Mouse (Mus musculus): Measurements from ENCODE around the gene Brd4.
"Not testable (repeated sequence)": the region's sequence is repeated elsewhere in the genome, so short reads cannot be mapped to it uniquely, and the experiment has no call there.

The Brd4 gene

DNA sequence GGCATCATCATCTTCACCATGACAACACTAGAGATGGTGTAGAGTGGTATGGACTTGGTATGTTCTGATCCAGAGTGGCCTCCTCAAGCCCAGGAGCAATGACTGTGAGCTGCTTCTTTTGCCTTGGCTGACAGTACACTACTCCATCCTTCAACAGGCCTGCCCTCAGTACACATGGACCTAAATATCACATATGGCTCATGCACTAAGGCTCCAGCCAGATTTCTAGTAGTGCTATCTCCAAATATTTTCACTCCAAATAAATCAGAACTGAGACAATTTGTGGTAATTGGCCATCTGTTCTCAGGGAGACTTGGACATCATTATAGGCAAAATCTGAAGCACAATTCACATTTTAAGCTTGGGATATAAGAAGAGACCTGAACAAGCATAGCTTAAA lies 51.3 kb downstream of the Brd4 start:
- no peak for DNase-seq (ENCODE audit: low read depth, low spot score)

DNA sequence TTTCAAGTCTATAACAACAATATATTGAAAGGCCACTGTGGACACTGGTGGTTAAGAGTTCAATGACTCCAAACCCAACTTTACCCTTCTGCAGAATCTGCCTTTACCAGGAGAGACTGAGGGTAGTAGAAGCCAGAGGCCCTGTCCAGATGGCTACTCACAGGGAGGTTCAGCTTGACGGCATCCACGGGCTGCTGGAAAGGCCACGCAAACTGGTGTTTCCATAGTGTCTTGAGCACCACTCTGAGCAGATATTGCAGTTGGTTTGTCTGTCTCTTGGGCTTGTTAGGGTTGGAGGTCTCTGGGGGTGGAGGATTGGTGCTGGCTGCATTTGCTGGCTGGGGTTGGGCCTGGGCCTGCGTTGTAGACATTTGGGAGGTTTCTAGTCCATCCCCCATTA lies 55.3 kb downstream of the Brd4 start:
- DNase-seq (ENCODE audit: low read depth, low spot score): no peak

DNA sequence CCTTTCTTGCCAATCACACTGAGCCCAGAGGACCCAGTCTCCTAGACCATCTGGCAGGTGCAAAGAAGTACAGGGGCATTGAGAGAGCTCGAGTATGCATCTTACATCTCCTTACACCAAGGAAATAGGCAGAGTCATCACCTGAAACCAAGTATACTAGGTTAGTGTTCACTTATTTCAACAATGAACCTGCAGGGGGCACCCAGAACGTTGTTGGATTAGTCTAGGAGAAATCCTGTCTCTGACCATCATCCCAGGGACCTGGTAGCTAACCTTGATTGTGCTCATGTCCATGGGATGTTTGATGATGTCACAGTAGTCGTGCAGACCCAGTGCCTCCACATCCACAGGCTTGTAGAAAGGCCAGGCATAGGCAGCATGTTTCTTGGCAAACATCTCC lies 63.6 kb downstream of the Brd4 start:
- no peak for DNase-seq (ENCODE audit: low read depth, low spot score)

DNA sequence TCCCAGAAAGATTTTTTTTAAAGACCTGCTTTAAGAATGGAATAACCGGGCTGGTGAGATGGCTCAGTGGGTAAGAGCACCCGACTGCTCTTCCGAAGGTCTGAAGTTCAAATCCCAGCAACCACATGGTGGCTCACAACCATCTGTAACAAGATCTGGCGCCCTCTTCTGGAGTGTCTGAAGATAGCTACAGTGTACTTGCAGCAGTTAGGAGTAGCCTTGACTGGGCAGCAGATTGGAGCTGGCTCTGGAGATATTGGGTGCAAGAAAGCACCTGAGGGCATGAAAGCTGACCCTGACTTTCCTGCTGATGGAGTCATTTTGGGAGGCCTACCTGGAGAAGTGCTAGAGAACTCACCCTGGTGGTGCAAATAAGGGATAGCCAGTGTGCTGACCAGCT lies 68.9 kb downstream of the Brd4 start:
- not testable (repeated sequence) for DNase-seq (ENCODE audit: low read depth, low spot score)

DNA sequence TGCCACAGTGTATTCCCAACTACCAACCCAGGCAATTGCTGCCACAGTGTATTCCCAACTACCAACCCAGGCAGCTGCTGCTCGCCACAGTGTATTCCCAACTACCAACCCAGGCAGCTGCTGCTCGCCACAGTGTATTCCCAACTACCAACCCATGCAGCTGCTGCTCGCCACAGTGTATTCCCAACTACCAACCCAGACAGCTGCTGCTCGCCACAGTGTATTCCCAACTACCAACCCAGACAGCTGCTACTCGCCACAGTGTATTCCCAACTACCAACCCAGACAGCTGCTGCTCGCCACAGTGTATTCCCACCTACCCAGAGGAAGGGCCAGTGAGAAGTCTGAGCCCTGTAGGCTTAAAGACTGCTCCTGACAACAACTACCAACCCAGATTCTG lies 73.0 kb downstream of the Brd4 start:
- not testable (repeated sequence) for DNase-seq (ENCODE audit: low read depth, low spot score)

DNA sequence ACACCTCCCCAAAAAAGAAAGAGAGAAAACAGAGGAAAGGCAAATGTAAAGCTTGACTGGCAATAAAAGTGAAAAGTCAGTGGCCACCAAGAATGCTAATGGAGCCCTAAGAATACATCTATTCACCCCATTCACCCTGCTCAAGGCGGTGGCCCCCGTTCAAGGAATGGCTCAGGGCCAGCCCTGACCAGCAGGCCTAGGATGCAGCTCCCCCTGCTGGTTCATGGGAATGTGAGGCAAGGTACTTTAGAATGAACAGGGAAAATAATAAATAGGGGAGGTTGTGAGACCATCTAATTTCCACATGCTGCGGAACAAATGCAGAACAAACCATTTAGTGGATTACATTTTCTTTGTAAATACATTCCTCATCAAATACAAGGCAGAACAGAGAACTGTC lies 74.8 kb downstream of the Brd4 start:
- no peak for DNase-seq (ENCODE audit: low read depth, low spot score)

DNA sequence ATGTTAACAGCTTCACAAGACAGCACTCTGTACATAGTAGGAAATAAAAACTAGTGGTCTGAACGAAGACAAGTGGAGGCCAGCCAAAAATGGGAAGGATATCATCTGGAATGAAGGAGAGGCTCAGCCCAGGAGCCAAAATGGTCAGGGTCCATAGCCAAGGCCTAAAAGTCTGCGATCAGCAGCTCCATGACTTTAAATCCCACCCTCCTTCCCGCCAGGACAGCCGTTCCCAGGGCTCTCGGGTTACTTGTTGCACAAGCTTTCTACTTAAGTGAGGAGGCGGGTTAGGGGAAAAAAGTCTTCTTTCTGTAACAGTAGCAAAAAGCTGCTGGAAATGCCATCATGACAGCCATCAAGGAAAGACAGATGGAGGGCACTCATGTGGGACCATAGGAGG lies 75.4 kb downstream of the Brd4 start:
- no peak for DNase-seq (ENCODE audit: low read depth, low spot score)

DNA sequence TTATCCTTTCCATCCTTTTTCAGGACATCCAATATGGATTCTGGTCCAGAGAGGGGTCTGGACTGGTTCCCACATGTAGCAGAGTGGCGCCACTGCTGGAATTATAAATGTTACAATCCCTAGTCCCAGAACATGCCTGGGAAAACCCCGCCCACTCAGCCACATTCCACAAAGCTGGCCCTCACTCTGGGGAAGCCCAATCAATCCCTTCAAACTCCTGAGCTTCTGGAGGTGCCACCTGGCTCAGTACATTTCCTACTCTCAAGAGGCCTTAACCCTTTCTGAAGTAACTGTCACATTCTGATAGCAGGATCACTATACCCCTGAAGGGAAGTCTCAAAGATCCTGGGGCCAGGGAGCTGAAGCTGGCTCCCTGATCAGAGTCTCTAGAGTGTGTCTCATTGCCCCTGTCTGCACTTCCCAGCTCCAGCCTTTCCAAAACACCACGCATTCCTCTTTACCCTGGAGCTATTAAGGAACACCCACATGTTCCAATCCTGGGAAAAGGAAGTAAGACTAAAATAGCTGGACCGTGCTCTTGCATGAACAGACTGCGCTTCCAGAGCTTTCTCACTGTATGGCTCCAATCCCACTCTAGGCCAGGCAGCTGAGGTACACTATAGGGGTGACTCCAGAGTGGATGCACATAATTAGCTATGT lies 76.8 kb downstream of the Brd4 start:
- peak; percentile 47 for DNase-seq (ENCODE audit: low read depth, low spot score)

DNA sequence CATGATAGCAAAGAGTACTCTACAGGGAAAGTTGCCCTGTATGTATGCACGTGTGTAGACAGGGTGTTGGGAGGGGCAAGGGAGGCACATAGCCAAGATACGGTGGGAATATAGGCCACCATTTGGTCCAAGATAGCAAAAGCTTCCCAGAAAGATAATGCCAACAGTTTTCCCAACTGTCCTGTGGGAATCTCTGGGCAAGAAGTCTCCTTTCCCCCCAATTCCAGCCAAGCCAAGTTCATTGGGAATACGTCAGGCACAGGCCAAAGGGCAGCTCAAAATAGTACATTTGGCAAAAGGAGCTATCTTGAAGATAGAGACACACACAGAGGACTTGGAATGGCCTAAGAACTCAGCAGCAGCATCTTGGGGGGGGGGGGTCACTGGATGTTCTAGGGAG lies 79.2 kb downstream of the Brd4 start:
- DNase-seq (ENCODE audit: low read depth, low spot score): no peak

DNA sequence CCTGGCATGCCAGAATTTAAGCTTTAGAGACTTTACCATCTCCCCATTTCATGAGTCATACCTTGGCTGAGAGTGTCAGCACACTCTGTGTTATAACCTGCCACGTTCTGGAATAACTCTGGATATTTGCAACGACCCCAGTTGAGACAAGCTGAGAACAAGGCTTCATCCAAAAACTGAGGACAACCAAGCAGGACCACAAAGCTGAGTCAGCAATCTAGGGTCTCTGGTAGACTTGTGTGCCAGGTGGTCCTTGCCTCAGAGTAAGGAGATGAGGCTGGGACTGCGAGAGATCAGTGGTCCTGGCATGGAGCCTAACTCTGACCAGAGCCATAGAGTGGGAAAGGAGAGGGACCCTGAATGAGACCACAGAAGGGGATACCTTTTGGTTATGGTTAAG lies 81.5 kb downstream of the Brd4 start:
- DNase-seq (ENCODE audit: low read depth, low spot score): no peak

DNA sequence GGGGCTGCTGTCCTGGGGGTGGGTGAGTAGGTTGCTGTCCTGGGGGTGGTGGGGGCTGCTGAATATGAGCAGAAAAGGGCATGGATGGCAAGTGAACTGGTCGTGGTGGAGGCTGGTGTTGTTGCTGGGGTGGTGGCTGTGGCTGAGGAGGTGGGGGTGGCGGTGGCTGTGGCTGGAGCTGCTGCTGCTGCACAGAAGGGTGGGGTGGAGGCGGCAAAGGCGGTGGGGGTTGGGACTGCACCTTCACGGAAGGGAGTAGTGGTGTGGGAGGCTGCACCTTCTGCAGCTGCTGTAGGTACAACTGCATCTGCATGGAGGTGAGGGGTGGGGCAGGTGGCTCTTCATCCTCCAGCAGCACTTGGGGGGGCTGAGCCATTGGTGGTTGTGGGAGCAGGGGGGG lies 83.4 kb downstream of the Brd4 start:
- DNase-seq (ENCODE audit: low read depth, low spot score): no peak

DNA sequence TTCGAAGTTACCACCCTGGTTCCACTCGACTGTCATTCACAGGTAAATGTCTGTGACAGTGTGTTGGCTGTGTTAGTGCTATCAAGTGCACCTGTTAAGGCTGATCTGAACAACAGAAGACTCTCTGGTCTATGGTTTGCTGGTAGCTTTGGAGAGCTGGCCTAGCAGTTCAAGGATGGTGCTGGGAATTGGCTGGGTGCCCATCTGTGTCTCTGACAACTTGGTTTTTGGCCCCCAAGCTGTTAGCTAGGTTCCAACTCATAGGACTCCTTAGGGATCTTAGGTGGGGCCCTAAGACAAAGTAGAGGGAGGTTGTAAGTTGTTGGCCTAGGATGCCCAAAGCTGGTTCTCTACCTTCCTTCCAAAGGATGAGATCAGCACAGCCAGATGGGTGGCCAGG lies 84.7 kb downstream of the Brd4 start:
- no peak for DNase-seq (ENCODE audit: low read depth, low spot score)

DNA sequence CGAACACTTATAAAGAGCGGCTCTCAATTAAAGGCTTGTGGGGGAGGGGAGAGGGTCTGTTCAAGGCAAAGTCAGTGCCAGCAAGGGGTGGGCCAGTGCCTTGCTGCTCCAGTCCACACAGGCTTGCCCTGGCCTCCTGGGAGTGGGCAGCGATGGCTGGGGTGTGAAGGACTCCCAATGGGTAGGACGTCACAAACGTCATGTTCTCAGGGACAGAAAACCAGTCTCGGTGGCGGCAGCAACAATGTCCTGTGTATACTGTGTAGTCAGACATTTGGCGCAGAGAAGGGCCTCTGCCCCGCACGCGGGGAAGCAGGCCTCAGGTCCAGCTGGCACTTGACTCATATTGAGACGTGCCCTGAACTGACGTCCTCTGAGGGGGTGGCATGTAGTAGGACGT lies 87.4 kb downstream of the Brd4 start:
- DNase-seq (ENCODE audit: low read depth, low spot score): no peak

DNA sequence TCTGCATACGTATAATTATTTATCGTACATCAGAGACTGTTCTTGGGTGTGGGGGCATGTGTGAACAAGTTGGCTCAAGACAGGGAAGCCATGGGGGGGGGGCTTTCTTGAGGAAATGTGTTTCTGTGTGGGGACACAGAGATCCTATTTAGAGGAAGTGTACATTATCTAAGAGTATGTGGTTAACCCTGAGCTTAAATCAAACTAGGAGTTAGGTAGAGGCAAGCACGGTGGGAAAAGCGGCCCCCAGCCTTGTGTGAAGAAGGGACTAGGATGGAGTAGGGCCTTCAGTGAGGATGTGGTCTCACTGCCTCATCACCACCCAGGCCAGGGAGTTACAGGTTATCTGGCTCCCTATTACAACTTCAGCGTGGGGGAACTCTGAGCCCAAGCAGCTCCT lies 88.8 kb downstream of the Brd4 start:
- DNase-seq (ENCODE audit: low read depth, low spot score): no peak

DNA sequence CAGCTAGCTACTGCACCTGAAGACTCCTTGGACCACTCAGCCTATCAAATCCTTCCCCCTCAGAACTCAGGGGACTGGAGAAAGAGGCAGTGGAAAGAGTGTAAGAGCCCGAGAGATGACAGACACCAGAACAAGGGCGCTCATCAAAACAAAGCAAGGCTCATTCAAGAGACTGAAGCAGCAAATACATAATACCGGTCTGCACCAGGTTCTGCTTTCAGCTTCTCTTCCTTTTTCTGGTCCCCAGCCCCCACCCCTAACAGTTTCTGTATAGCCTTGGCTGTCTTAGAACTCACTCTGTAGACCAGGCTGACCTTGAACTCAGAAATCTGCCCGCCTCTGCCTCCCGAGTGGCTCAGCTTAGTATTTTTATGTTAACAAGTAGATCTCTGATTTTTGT lies 91.5 kb downstream of the Brd4 start:
- no peak for DNase-seq (ENCODE audit: low read depth, low spot score)

DNA sequence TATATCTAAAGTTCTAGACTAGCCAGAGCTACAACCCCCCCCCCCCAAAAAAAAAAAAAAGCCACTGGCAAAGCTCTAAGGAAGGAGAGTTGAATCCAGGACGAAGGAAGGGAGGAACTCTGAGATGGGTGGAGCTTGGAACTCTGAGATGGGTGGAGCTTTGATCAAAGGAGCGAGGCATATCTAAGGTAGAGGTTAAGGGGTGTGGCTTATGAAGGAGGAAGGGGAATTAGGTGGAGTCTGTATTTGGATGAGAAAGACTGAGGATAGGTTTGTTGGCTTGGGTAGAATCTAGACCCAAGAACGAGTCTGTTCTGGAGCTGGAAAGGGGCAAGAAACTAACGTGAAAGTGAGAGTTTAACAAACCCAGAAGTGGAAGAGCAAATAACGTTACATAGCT lies 94.7 kb downstream of the Brd4 start:
- DNase-seq (ENCODE audit: low read depth, low spot score): no peak

DNA sequence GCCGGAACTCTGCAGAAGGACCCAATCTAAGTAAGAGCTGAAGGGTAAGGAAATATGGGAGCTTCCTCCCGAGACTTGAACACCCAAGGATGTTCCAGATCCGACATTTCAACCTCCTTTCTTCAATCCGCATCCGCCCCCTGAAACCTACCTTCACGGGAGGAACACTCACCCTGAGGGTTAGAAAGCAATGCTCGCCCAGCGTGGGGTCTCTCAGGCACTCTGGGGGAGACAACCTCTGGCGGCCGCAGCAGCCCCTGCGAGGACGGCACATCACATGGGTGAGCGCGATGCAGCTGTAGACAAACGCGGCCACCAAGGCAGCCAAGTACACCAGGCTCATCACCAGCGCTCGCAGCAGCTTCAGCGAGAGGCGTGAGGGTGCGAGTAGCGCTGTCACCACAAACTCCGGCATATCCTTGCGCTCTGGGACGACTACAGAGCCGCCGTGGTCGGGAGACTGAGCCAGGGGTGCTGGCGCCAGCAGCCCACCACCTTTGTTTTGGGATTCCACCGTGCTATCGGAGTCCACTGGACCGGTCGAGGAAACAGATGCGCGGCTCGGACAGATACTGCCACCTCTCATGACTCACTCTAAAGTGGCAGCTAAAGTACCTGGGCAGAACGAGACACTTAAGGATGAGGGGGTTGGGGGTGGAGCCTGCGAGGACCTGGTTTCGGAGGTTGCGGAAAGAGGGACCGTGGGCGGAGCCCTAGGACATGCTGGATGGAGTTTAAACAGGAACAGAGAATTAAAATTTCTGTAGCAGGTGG lies 95.5 kb downstream of the Brd4 start, which contains the start of gene Ephx3:
TSS of gene Ephx3 (minus strand) at position 687 of the 774 bp plus-strand sequence.
- no peak for DNase-seq (ENCODE audit: low read depth, low spot score)

DNA sequence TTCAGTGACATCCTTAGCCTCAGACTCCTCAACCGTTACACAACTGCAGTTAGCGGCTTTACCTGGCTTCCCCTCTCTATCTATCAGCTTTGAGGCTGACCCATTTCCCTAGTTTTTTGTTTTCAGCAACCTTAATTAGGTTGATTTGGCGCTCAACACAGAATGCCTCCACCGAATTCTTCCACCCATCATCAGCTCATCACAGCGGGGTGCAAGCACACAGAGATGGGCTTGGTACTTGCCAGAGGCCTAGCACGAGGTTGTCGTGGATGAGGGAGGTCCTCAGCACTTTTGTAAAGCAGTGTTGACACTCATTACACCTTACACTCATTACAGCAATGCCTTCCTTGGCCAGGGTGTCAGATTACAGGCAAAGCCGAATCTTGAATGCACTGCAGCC lies 101.5 kb downstream of the Brd4 start:
- DNase-seq (ENCODE audit: low read depth, low spot score): no peak

DNA sequence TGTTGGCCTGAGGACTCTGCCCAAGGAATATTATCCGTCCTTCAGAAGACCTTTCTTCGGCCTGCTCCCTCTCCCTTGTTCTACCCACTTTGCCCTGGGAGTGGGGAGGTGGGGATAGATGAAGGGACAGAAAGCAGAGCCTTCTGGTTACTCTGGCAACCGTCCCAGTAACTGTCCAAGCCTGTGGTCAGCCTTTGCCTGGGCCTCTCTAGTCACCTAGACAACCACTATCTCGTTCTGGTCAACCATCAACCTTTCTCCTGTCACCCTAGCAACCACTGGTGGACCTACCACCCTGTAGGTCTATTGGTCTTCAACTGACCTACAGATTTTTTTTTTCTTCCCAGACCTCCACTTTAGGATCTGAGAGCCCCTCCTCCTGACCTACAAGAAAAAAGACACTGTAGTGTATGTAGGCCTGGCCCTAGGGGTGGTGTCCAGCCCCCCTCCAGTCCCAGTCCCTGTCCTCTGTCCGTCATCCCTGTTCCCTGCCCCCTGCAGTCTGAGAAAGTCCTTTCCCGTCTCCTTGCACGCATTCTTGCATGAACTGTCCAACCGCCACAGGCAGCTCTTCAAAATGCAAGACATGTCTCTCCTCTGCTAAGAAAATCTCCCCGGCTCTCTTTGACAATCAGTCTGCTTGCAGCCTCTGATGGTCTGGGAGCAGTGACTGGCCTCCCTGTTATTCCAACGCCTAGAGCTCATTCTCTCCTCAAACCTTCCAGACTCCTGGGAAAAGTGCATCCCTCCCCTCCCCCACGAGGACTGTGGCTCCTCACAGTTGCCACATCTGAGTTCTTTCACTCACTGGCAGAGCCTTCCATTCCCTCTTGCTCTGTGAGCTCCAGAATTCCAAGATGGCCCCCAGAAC lies 104.7 kb downstream of the Brd4 start:
- no peak for DNase-seq (ENCODE audit: low read depth, low spot score)

DNA sequence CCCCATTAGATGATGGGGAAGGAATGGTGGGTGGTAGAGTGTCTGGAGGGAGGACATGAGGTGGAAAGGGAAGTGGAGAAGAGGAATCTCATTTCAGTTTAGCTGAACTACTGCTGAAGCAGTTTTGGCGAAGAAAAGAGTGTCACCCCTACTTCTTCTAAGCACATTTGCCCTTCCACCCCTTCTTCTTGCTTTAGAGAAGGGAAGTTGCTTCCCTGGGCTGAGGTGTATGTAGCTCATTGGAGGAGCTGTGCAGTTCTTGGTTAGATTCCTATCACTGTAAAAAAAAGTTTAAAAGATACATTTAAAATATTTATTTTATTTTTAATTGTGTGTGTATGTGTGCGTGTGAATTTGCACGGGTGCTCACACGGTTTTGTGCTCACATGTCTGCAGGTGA lies 107.6 kb downstream of the Brd4 start:
- DNase-seq (ENCODE audit: low read depth, low spot score): no peak

DNA sequence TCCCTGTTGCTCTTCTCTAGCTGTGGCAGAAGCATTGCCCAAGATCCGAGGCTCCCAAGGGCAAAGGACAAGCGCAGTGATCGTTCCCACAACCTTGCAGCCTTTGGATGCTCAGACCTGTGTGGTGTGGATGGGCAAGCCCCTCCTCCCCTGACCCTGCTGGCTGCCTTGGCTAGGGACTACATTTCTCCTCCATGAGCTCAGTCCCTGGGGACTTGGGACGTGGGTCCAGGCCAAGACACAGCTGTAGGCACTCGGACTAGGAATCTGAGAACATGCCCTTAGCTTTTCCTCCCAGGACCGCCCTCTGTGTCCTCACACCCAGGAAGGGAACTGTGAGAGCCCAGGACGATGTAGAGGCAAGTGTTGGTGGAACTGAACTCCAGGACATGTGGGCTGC lies 111.4 kb downstream of the Brd4 start:
- DNase-seq (ENCODE audit: low read depth, low spot score): no peak

DNA sequence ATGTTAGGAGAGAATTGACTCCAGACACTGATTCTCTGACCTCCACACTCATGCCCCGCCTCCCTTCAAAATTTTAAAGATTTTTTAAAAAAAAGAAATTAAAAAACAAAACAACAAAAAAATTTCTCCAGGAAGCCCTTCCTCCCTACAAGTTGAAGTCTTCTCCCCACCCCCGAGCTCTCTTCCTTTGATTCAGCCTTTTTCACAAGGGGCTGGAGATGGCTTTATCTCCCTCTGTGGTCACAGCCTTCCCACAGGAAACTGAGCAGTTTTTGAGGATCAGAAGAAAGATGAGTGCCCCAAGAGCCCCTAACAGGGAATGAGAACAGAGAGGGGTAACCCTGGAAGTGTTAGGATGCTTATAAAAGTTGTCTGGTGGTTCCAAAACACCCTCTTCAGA lies 112.0 kb downstream of the Brd4 start:
- no peak for DNase-seq (ENCODE audit: low read depth, low spot score)
